Mouse (Mus musculus): ENCODE results near the gene Gigyf1.

The Gigyf1 gene

DNA sequence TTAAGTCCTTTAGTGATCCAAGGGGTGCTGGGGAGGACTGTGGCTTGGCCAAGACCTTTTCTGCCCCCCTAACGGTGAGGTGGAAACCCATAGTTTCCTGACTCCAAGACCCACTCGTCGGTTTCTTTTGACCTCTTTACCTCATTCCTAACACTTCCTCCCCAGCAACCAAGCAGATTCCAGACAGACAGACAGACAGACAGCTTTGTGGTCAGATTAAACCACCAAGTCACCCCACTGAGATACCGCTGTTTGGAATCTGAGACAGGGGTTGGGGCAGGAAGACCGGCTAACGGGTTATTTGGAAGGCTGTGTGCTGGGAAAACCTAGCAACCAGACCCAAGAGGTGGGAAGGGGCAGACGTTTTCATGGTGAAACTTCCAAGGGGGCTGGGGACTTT is 51.8 kb downstream of the Gigyf1 start:
- no peak for DNase-seq (ENCODE audit: low read depth in 2 of 2, low spot score in 2 of 2)

DNA sequence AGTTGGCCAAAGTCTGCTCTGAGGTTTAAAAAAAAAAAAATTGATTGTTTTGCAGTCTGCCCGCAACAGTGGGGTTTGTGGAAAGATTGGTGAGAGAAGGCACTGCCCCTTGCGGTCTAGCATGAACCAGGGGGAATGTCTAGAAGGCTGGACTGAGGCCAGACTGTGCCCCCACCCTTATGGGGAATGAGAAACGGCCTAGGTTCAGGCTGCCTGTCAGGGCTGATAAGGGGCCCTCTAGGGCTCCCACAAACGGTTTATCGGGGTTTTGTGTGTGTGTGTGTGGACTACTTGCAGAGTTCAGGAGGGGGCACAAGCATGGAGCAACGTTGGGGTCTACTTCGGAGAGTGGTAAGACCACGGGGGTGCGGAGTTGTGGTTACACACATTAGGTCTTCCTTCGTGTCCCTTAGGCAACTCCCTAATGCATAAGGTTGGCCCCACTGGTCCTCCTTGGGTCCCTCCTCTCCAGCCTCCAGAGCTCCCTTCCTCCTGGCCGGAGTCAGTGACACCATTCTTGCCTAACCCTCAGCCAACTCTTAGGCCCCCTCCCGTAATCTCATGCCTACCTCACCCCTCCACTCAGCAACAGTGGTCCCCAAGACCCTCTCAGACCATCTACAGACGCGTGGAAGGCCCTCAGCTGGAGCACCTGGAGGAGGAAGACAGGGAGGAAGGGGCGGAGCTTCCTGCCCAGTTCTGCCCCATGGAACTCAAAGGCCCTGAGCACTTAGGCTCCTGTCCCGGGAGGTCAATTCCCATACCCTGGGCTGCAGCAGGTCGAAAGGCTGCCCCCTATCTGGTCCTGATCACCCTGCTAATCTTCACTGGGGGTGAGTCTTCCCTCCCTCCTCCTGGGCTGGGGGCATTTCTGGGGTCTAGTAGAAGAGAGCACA is 52.6 kb downstream of the Gigyf1 start:
- no peak for DNase-seq (ENCODE audit: low read depth in 2 of 2, low spot score in 2 of 2)

DNA sequence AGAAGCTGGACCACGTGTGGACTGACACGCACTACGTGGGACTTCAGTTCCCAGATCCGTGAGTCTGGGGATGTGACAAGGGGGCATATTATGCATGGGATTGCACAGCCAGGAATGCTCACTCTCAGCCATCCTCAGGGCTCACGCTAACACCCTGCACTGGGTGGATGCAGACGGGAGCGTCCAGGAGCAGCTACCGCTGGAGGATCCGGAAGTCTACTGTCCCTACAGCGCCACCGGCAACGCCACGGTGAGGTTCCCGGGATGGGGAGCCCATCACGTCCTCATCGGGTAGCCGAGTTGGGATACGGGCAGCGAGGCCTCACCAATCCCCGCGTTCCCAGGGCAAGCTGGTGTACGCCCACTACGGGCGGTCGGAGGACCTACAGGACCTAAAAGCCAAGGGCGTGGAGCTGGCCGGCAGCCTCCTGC is 56.1 kb downstream of the Gigyf1 start:
- no peak for DNase-seq (ENCODE audit: low read depth in 2 of 2, low spot score in 2 of 2)
